Comparison of ENCODE assay signal across 20 mouse cellular contexts in the genomic region with DNA sequence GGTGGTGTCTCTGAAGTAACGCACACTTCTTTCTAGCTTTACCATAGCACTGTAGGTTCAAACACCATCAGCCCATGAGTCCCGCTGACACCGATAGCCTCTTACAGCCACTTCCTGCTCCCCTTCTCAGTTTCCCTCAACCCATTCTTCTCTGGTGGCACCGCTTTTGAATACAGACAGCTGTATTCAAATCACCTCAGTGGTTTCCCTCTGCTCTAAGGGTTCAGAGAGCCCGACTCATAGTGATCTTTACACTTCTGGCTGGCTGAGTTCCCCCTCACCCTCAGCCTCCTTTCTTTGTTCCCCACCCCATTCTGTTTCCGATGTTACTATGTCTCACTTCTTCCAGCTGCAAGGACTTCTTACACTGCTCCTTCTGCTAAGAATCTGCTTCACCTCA. TPM values are rescaled to one million over a fixed set of nuclear protein-coding genes. Genes with fewer than 3 reads are reported as not detected.
"Had no signal": no experiment of that assay in that cellular context is flagged by ENCODE, and none has a peak within 500 bp of the region (broad histone marks: within the 10 kb centered on the region; RNA-seq: fewer than 3 reads in every experiment).

No protein-coding gene starts in this region.

- ATAC-seq: hindbrain, postnatal 0 days; intestine, embryonic 15.5 days; intestine, postnatal 0 days had no signal

- DNase-seq: gastrocnemius, adult 2 months; gastrocnemius, postnatal 10 days; gastrocnemius, postnatal 25 days; heart, adult 2 months; heart, postnatal 14 days; heart, postnatal 4 days; kidney, adult 18-20 months; kidney, adult 8-10 months; kidney, postnatal 10 days; kidney, postnatal 36 days; layer of hippocampus, adult 9-11 months; liver; liver, embryonic 13.5 days had no signal

RNA-seq across cellular contexts. Expression of gene Casr, which starts 21.1 kb away (rescaled TPM):
- total RNA-seq: granulocyte monocyte progenitor cell, adult 5-6 weeks; heart, postnatal 14 days had no signal
- polyA plus RNA-seq: heart, adult 2 months; heart, embryonic 15.5 days; heart, postnatal 0 days; liver, embryonic 13.5 days; liver, embryonic 15.5 days had no signal
